Mouse (Mus musculus): ENCODE measurements around the gene Cdk17. TPM values are rescaled to one million over a fixed set of nuclear protein-coding genes. Genes with fewer than 3 reads are reported as not detected.
A peak's percentile ranks its signal among the peaks of the same experiment; 100 is the strongest.
"Not testable (repeated sequence)": the region's sequence is repeated elsewhere in the genome, so short reads cannot be mapped to it uniquely, and the experiment has no call there.

Cdk17 gene
- polyA plus RNA-seq, 1 experiment from 2014 or later: 23.0 TPM

GRCm38 (mm10) chr10:93143986-93144314 is 16.7 kb upstream of the Cdk17 start:
- WGBS (ENCODE audit: insufficient replicate concordance): 28% methylated on average over 6 of the region's 6 CpGs

GRCm38 (mm10) chr10:93144579-93144978 is 16.1 kb upstream of the Cdk17 start:
- WGBS (ENCODE audit: insufficient replicate concordance): 11% methylated on average over 1 of the region's 1 CpGs
- Histone ChIP-seq H3K4me2 (peak overlapping the region; percentile 67), H3K9ac (peak overlapping the region; percentile 77)

More at GRCm38 (mm10) chr10:93143986-93144314, 16.7 kb upstream of the Cdk17 start:
- no peak for ATAC-seq
- no peaks in the 10 kb centered on the region for H3K36me3 ChIP-seq
- no peaks in the 10 kb centered on the region for H3K27me3 ChIP-seq (replicated peaks)
- H3K9me3 ChIP-seq (replicated peaks): no peaks in the 10 kb centered on the region
- peak overlapping the region; percentile 77 for H3K9ac ChIP-seq
- H3K4me3 ChIP-seq: peak overlapping the region; percentile 62
- peak overlapping the region; percentile 96 for H3K27ac ChIP-seq
- H3K4me2 ChIP-seq: peak overlapping the region; percentile 67
- peaks cover 50% of the 10 kb centered on the region for H3K4me1 ChIP-seq

DNA sequence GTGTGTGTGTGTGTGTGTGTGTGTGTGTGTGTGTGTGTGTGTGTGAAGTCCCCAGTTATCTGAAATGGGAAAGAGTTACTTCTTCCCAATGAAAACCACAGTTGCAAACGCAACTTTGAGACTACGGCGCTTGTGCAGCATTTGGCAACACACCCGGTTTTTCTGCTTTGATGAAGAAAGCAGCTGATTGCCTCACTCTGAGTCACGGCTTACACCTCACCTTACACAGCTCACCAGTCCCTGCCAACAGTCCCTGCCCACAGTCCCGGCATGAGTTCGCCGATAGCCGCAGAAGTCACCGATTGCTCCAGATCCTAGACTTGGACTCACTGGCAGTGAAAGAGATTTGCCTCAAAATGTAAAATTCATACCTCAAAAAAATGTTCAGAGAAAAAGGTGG is 15.6 kb upstream of the Cdk17 start:
- peak overlapping the region; percentile 67 for H3K4me2 ChIP-seq
- peak overlapping the region; percentile 77 for H3K9ac ChIP-seq
- WGBS (ENCODE audit: insufficient replicate concordance): 41% methylated on average over 10 of the region's 10 CpGs
- H3K9me3 ChIP-seq (replicated peaks): no peaks in the 10 kb centered on the region
- no peaks in the 10 kb centered on the region for H3K27me3 ChIP-seq (replicated peaks)
- no peaks in the 10 kb centered on the region for H3K36me3 ChIP-seq
- ATAC-seq: no peak
- H3K27ac ChIP-seq: peak overlapping the region; percentile 96
- peak overlapping the region; percentile 62; the same call in 1 of the 2 replicates for H3K4me3 ChIP-seq
- H3K4me1 ChIP-seq: peaks cover 50% of the 10 kb centered on the region

More at GRCm38 (mm10) chr10:93144579-93144978, 16.1 kb upstream of the Cdk17 start:
- peak overlapping the region; percentile 62 for H3K4me3 ChIP-seq
- no peaks in the 10 kb centered on the region for H3K27me3 ChIP-seq (replicated peaks)
- peak; percentile 22 for ATAC-seq
- no peaks in the 10 kb centered on the region for H3K36me3 ChIP-seq
- H3K27ac ChIP-seq: peak overlapping the region; percentile 96
- peaks cover 50% of the 10 kb centered on the region for H3K4me1 ChIP-seq
- H3K9me3 ChIP-seq (replicated peaks): no peaks in the 10 kb centered on the region

DNA sequence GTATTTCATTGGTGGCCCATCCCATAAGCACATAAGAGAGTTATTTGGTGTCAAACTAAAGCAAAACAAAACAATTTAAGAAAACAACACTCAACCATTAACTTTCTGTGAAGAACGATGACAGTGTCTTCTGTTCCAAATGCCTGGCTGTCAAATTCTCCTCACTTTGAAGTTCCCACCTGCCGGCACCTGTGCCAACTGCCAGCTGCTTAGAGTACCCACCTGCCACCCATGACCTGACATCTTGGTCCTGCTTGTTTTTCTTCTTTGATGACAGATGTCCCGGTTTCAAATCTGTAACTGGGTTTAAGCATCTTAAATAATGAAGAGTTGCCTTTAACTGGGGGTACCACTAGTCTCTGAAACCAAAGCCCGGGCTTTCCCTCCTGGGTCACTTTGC is 14.1 kb upstream of the Cdk17 start:
- no peak overlapping the region for H3K9ac ChIP-seq
- no peak overlapping the region for H3K4me3 ChIP-seq
- no peak overlapping the region for H3K4me2 ChIP-seq
- no peaks in the 10 kb centered on the region for H3K9me3 ChIP-seq (replicated peaks)
- H3K27me3 ChIP-seq (replicated peaks): no peaks in the 10 kb centered on the region
- no peak for ATAC-seq
- no peak overlapping the region for H3K27ac ChIP-seq
- 89% methylated on average over 4 of the region's 4 CpGs for WGBS (ENCODE audit: insufficient replicate concordance)
- no peaks in the 10 kb centered on the region for H3K36me3 ChIP-seq
- peaks cover 41% of the 10 kb centered on the region for H3K4me1 ChIP-seq

DNA sequence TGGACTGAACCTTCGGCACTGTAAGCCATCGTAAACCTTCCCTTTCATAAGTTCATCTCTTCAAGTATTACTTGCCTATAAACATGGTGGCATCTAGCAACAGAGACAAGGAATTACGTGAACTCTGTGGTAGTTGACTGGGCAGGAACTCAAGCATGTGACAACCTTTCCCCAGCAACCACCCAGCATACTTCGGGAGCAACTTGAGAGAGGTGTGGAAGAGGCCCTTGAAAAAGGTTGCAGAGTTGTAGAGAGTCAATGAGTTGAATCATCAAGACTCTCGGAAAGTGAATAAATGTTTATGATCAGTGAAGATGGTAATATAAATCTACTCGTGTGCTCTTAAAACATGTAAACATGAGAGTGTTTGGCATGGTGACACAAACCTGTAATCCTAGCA is 13.0 kb upstream of the Cdk17 start:
- Histone ChIP-seq H3K4me3 (no peak overlapping the region), H3K4me1 (peaks cover 42% of the 10 kb centered on the region), H3K27ac (no peak overlapping the region), H3K4me2 (no peak overlapping the region), H3K9me3 (replicated peaks) (no peaks in the 10 kb centered on the region), H3K36me3 (no peaks in the 10 kb centered on the region), H3K9ac (no peak overlapping the region), H3K27me3 (replicated peaks) (no peaks in the 10 kb centered on the region)
- no peak for ATAC-seq
- 84% methylated on average over 6 of the region's 6 CpGs for WGBS (ENCODE audit: insufficient replicate concordance)

DNA sequence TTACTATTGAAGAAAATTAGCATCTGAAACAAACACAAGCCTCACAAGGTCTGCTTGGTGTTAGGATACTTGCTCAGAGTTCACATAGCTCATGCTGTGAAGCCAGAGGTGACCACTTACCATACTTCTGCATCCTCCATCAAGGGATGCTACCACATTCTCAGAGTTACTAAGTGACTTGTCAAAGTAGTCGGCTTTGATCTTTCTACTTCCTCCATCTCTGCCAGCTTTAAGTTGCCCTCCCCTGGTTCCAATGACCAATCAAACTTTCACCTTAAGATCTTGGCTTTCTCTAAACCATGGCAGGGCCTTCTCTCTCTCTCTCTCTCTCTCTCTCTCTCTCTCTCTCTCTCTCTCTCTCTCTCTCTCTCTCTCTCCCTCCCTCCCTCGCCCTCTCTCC is 11.1 kb upstream of the Cdk17 start:
- Histone ChIP-seq H3K9ac (no peak overlapping the region), H3K27me3 (replicated peaks) (no peaks in the 10 kb centered on the region), H3K4me1 (peaks cover 35% of the 10 kb centered on the region), H3K9me3 (replicated peaks) (no peaks in the 10 kb centered on the region), H3K4me2 (no peak overlapping the region), H3K27ac (no peak overlapping the region), H3K4me3 (no peak overlapping the region), H3K36me3 (no peaks in the 10 kb centered on the region)
- ATAC-seq: no peak
- 25% methylated on average over 1 of the region's 2 CpGs for WGBS (ENCODE audit: insufficient replicate concordance)

DNA sequence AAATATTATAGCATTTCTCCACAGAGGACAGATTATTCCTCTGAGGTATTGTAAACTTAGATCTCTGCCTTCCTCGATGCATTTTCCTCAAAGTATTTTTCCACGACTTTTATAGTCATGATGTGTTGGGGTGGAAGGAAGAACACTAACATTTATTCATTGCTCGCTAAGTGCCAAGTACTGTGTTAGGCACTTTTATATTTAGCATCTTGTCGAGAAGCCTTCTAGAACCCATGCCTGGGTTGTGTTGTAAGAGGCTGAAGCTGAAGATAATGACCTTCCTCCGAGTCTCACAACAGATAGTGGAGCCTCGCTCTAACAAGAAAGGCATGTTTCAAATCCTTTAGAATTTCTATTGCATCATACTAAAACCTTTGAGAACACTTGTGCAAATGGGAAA is 8.9 kb upstream of the Cdk17 start:
- H3K4me2 ChIP-seq: no peak overlapping the region
- WGBS (ENCODE audit: insufficient replicate concordance): 34% methylated on average over 6 of the region's 6 CpGs
- H3K27me3 ChIP-seq (replicated peaks): no peaks in the 10 kb centered on the region
- H3K27ac ChIP-seq: no peak overlapping the region
- no peak overlapping the region for H3K9ac ChIP-seq
- no peaks in the 10 kb centered on the region for H3K9me3 ChIP-seq (replicated peaks)
- H3K4me1 ChIP-seq: peaks cover 21% of the 10 kb centered on the region
- no peak for ATAC-seq
- no peaks in the 10 kb centered on the region for H3K36me3 ChIP-seq
- no peak overlapping the region for H3K4me3 ChIP-seq

GRCm38 (mm10) chr10:93152698-93153097 is 8.0 kb upstream of the Cdk17 start:
- 77% methylated on average over 5 of the region's 5 CpGs for WGBS (ENCODE audit: insufficient replicate concordance)
- ATAC-seq: no peak
- Histone ChIP-seq H3K4me2 (no peak overlapping the region), H3K9ac (no peak overlapping the region), H3K4me3 (no peak overlapping the region), H3K27ac (no peak overlapping the region), H3K4me1 (peaks cover 23% of the 10 kb centered on the region), H3K36me3 (no peaks in the 10 kb centered on the region), H3K27me3 (replicated peaks) (no peaks in the 10 kb centered on the region), H3K9me3 (replicated peaks) (no peaks in the 10 kb centered on the region)

DNA sequence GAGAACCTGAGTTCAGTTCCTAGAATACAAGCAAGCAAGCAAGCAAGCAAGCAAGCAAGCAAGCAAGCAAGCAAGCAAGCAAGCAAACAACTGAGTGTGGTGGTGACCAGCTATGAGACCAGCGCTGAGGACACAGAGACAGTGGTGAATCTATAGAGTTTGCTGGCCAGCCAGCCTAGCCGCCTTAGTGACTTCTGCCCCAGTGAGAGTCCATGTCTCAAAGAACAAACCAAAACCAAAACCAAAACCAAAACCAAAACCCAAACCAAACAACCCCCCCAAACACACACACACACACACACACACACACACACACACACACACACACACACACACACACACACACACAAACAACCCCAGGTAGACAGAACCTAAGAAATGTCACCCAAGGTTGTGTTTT is 7.3 kb upstream of the Cdk17 start:
- Histone ChIP-seq H3K4me1 (peaks cover 23% of the 10 kb centered on the region), H3K4me2 (0 out of 2 replicates have a peak overlapping the region, but pooled peaks have one; percentile 16), H3K27ac (0 out of 2 replicates have a peak overlapping the region, but pooled peaks have one; percentile 43)
- H3K27me3 ChIP-seq (replicated peaks); H3K9me3 ChIP-seq (replicated peaks); H3K36me3 ChIP-seq; ATAC-seq; H3K9ac ChIP-seq; H3K4me3 ChIP-seq: not testable (repeated sequence)
- 79% methylated on average over 2 of the region's 2 CpGs for WGBS (ENCODE audit: insufficient replicate concordance)

DNA sequence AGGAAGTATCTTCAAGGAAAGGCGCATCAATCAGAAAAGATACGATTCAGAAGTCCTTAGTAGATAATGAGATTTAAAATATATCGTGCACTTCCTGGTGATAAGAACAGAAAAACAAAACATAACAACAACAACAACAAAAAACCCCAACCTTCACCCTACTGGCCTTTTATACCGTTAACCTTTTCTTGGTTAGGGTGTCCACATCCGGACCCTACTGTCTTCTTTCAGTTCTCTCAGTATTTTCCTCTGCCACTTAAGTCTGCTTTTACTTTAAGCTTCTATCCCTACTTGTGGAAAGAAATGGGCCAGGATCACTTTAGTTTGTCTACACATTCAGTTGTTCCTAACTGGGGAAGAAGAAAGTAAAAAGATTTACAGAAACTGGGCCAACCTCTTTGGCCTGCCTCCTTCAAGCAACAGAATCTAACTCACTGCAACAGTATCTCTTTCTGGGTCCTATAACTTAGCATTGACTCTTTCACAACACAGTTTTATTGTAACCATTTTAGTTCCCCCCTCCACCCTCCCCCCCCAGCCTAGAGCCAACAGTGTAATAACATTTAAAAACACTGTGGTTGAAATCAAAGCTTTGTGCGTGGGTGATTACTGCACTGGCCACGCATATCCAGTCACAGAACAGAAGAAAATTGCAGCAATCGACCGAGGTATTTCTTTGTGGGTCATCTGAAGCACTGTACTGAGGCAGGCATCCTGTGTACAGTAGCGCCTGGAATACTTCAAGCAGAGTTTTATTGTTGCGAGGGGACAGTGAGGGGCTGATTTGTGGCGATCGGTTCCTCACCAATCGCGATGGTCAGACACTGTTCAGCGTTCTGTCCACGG is 801 bp upstream of the Cdk17 start:
- H3K4me1 ChIP-seq: peaks cover 39% of the 10 kb centered on the region
- peak overlapping the region; percentile 79 for H3K4me2 ChIP-seq
- ATAC-seq: peak; percentile 64
- H3K9me3 ChIP-seq (replicated peaks): no peaks in the 10 kb centered on the region
- H3K27ac ChIP-seq: peak overlapping the region; percentile 99
- H3K9ac ChIP-seq: peak overlapping the region; percentile 99
- peak overlapping the region; percentile 99 for H3K4me3 ChIP-seq
- no peaks in the 10 kb centered on the region for H3K27me3 ChIP-seq (replicated peaks)
- WGBS (ENCODE audit: insufficient replicate concordance): 15% methylated on average over 17 of the region's 17 CpGs
- H3K36me3 ChIP-seq: no peaks in the 10 kb centered on the region

DNA sequence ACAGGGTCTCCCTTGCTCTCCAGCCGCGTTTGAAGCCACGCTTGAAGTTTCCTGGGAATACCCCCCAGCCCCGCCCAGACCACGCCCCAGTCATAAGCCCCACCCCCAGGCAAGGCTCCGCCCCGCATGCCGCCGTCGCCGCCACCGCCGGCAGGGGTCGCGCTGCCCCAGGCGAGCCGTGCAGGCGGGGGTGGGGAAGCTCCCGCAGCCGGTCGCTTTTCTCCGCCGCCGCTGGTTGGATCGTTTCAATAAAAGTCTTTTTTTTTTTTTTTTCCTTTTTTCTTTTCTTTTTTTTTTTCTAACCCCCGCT is 223 bp upstream of the Cdk17 start:
- peak; percentile 85 for ATAC-seq
- peak overlapping the region; percentile 79 for H3K4me2 ChIP-seq

DNA sequence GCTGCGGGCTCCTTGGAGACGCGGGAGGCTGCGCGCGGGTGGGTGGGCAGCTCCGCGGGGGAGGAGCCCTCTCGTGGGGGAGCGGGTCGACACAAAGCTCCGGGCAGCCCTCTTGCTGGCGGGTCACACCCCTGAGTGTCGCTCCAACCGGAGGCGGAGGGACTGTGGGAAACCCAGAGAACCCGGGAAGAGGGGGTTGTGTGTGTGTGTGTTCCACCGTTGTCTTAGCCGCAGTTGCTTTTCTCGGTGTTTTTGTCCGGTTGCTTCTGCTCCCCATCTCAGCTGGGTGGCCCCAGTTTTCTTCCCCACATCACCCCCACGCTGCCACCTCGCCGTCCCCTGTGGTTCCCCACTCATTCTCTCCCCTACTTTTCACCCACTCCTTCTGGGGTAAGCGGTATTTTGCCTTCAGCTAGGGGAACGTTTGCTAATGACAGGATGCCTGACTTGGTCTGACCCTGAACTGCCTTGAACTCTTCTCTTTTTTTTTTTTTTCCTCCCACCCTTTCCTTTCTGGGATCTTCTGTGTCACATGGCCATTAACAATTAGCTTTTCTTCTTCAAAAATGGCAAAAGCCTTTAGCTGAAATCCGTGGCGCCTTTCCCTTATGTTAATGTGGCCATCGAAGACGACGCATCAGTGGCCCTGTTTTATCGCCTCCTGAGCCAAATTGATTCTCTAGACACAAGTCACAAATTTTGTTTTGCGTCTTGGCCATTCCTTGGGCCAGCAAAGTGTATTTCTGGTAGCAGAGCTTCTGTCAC is 1.0 kb downstream of the Cdk17 start:
- Histone ChIP-seq H3K9ac (peak overlapping the region; percentile 99), H3K36me3 (no peaks in the 10 kb centered on the region), H3K9me3 (replicated peaks) (no peaks in the 10 kb centered on the region), H3K4me3 (peak overlapping the region; percentile 99), H3K27me3 (replicated peaks) (no peaks in the 10 kb centered on the region), H3K4me2 (peak overlapping the region; percentile 79), H3K4me1 (peaks cover 54% of the 10 kb centered on the region), H3K27ac (peak overlapping the region; percentile 99)
- ATAC-seq: peak; percentile 42
- under 1% methylated on average over 20 of the region's 33 CpGs for WGBS (ENCODE audit: insufficient replicate concordance)

More for the DNA sequence above, 223 bp upstream of the Cdk17 start:
- Histone ChIP-seq H3K27ac (peak overlapping the region; percentile 99), H3K9me3 (replicated peaks) (no peaks in the 10 kb centered on the region), H3K4me1 (peaks cover 45% of the 10 kb centered on the region), H3K9ac (peak overlapping the region; percentile 99), H3K27me3 (replicated peaks) (no peaks in the 10 kb centered on the region), H3K36me3 (no peaks in the 10 kb centered on the region), H3K4me3 (peak overlapping the region; percentile 99)
- under 1% methylated on average over 26 of the region's 26 CpGs for WGBS (ENCODE audit: insufficient replicate concordance)

All from liver, embryonic 12.5 days (tissue).